Mouse (Mus musculus): ENCODE data around the gene Mrpl48. TPM values are rescaled to one million over a fixed set of nuclear protein-coding genes. Genes with fewer than 3 reads are reported as not detected.

The Mrpl48 gene
- polyA plus RNA-seq (2017; shearing (Covaris generic)): 50.8 TPM

GRCm38 (mm10) chr7:100608130-100608741, at the start of gene Mrpl48:
TSS of gene Mrpl48 (minus strand) at chr7:100608301.

GRCm38 (mm10) chr7:100607214-100608129, 629 bp downstream of the Mrpl48 start, which contains the start of gene Rab6a:
TSS of gene Rab6a (plus strand) at chr7:100607410.

GRCm38 (mm10) chr7:100536804-100537518, 71.1 kb downstream of the Mrpl48 start, which contains the start of gene Coa4:
TSS of gene Coa4 (plus strand) at chr7:100537071.

GRCm38 (mm10) chr7:100514573-100514972, 93.5 kb downstream of the Mrpl48 start, which contains the start of gene Dnajb13:
TSS of gene Dnajb13 (minus strand) at chr7:100514960.

Other genes starting within 250 kb of the Mrpl48 start
- gene C2cd3, start 236.1 kb downstream of the Mrpl48 start, polyA plus RNA-seq (2017; shearing (Covaris generic)): 68.6 TPM
- 31.9 TPM for gene Ppme1, start 236.0 kb downstream of the Mrpl48 start, polyA plus RNA-seq (2017; shearing (Covaris generic))
- 0.13 TPM for gene Ucp3, start 135.3 kb downstream of the Mrpl48 start, polyA plus RNA-seq (2017; shearing (Covaris generic))
- 1,740 TPM for gene Ucp2, start 115.0 kb downstream of the Mrpl48 start, polyA plus RNA-seq (2017; shearing (Covaris generic))
- 18.3 TPM for gene Dnajb13, start 93.3 kb downstream of the Mrpl48 start, polyA plus RNA-seq (2017; shearing (Covaris generic))
- gene Coa4, start 71.2 kb downstream of the Mrpl48 start, polyA plus RNA-seq (2017; shearing (Covaris generic)): 22.4 TPM
- gene Rab6a, start 891 bp downstream of the Mrpl48 start, polyA plus RNA-seq (2017; shearing (Covaris generic)): 10.1 TPM
- 0.20 TPM for gene Plekhb1, start 54.1 kb upstream of the Mrpl48 start, polyA plus RNA-seq (2017; shearing (Covaris generic))
- 31.8 TPM for gene Fam168a, start 98.3 kb upstream of the Mrpl48 start, polyA plus RNA-seq (2017; shearing (Covaris generic))

Data from inflammation-experienced regulatory T-cells, adult 16 weeks (primary cell).